Mouse (Mus musculus): ENCODE results near the gene Tpp1. TPM values are rescaled to one million over a fixed set of nuclear protein-coding genes. Genes with fewer than 3 reads are reported as not detected.
"Not testable (repeated sequence)": the region's sequence is repeated elsewhere in the genome, so short reads cannot be mapped to it uniquely, and the experiment has no call there.

Gene Tpp1
- polyA plus RNA-seq, 1 experiment from 2014 or later: 45.8 TPM

DNA sequence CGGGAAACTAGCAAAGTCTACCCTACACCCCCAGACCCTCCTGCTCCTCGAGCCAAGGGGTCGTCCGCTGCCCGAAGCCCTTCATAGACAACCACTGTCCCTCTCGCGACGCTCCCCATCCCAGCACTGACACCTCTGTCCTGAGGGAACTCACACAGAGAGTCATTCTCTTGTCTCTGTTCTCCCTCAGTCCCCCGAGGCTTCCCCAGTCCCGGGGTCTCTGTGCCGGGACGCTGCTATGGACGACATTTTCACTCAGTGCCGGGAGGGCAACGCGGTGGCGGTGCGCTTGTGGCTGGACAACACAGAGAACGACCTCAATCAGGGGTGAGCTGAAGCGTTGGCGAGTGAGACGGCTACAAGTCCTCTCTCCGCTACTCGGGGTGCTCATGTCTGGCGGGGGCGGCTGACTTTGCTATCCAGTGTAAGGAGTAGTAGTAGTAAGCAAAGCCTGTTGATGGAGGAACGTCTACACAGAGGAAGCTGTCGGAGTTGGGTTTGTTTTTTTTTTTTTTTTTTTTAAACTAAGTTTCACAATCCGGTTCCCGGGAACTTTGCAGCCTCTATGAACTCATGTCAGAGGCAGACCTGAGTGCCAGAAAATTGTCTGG is 15.0 kb downstream of the Tpp1 start, which contains the start of gene Rrp8:
TSS of gene Rrp8 (minus strand) at position 475 of the 611 bp plus-strand sequence.
- ATAC-seq (ENCODE audit: low FRiP score): no peak; the same call in 1 of the 2 replicates
- no peaks in the 10 kb centered on the region for H3K9me3 ChIP-seq

GRCm38 (mm10) chr7:105736264-105736901 is 15.7 kb downstream of the Tpp1 start, which contains the start of gene Ilk:
TSS of gene Ilk (plus strand) at chr7:105736592.
- under 1% methylated on average over 44 of the region's 62 CpGs for WGBS
- H3K4me3 ChIP-seq (replicated peaks): peak within 1 kb of the TSS; percentile 78
- peak within 1 kb of the TSS; percentile 86 for H3K9ac ChIP-seq
- peak; percentile 97 for ATAC-seq (ENCODE audit: low FRiP score)
- peaks cover 54% of the 10 kb centered on the region for H3K36me3 ChIP-seq (replicated peaks)
- peak within 1 kb of the TSS; percentile 86 for H3K4me2 ChIP-seq
- peak within 1 kb of the TSS; percentile 82 for H3K27ac ChIP-seq
- H3K27me3 ChIP-seq: no peaks in the 10 kb centered on the region
- H3K4me1 ChIP-seq: peaks cover 25% of the 10 kb centered on the region
- H3K9me3 ChIP-seq: no peaks in the 10 kb centered on the region

More for the DNA sequence above, 15.0 kb downstream of the Tpp1 start, which contains the start of gene Rrp8:
- H3K4me1 ChIP-seq: peaks cover 25% of the 10 kb centered on the region
- H3K27me3 ChIP-seq: no peaks in the 10 kb centered on the region
- under 1% methylated on average over 30 of the region's 30 CpGs for WGBS
- H3K27ac ChIP-seq: peak within 1 kb of the TSS; percentile 82
- peak within 1 kb of the TSS; percentile 86 for H3K4me2 ChIP-seq
- peak within 1 kb of the TSS; percentile 78 for H3K4me3 ChIP-seq (replicated peaks)
- H3K36me3 ChIP-seq (replicated peaks): peaks cover 55% of the 10 kb centered on the region
- H3K9ac ChIP-seq: peak within 1 kb of the TSS; percentile 86

DNA sequence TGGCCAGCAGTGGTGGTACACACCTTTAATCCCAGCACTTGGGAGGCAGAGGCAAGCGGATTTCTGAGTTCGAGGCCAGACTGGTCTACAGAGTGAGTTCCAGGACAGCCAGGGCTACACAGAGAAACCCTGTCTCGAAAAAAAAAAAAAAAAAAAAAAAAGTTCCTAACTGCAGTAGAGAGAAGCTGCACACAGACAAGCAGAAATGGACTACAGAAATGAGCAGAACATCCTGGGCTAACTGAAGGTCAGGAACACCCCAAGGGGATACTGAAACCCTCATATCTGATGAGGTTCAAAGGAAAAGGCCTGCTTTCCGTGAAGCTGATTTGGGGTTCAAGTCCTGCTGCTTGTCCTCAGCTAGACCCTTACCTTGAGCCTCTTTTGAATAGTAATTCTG is 16.6 kb downstream of the Tpp1 start:
- not testable (repeated sequence) for H3K27me3 ChIP-seq; H3K9me3 ChIP-seq; H3K27ac ChIP-seq; ATAC-seq (ENCODE audit: low FRiP score)
- H3K4me1 ChIP-seq: peaks cover 25% of the 10 kb centered on the region
- peak overlapping the region; percentile 86 for H3K4me2 ChIP-seq
- H3K4me3 ChIP-seq (replicated peaks): peak overlapping the region; percentile 78
- H3K9ac ChIP-seq: peak overlapping the region; percentile 86
- WGBS: 53% methylated on average over 4 of the region's 4 CpGs
- H3K36me3 ChIP-seq (replicated peaks): peaks cover 54% of the 10 kb centered on the region

- Histone ChIP-seq H3K27me3 (no peaks in the 10 kb centered on the region), H3K9ac (no peak overlapping the region), H3K4me3 (replicated peaks) (no peak overlapping the region; the same call in 1 of the 2 replicates), H3K36me3 (replicated peaks) (peaks cover 52% of the 10 kb centered on the region), H3K9me3 (no peaks in the 10 kb centered on the region), H3K27ac (no peak overlapping the region), H3K4me1 (peaks cover 26% of the 10 kb centered on the region), H3K4me2 (no peak overlapping the region)
- no peak for ATAC-seq (ENCODE audit: low FRiP score)
- 89% methylated on average over 8 of the region's 8 CpGs for WGBS
Observed at GRCm38 (mm10) chr7:105734826-105735225, 17.2 kb downstream of the Tpp1 start.

GRCm38 (mm10) chr7:105733836-105734235 is 18.2 kb downstream of the Tpp1 start:
- ATAC-seq (ENCODE audit: low FRiP score): no peak
- Histone ChIP-seq H3K36me3 (replicated peaks) (peaks cover 53% of the 10 kb centered on the region), H3K27ac (no peak overlapping the region), H3K4me3 (replicated peaks) (no peak overlapping the region), H3K4me2 (no peak overlapping the region), H3K9me3 (no peaks in the 10 kb centered on the region), H3K9ac (no peak overlapping the region), H3K4me1 (peaks cover 32% of the 10 kb centered on the region), H3K27me3 (no peaks in the 10 kb centered on the region)
- WGBS: 98% methylated on average over 11 of the region's 11 CpGs

DNA sequence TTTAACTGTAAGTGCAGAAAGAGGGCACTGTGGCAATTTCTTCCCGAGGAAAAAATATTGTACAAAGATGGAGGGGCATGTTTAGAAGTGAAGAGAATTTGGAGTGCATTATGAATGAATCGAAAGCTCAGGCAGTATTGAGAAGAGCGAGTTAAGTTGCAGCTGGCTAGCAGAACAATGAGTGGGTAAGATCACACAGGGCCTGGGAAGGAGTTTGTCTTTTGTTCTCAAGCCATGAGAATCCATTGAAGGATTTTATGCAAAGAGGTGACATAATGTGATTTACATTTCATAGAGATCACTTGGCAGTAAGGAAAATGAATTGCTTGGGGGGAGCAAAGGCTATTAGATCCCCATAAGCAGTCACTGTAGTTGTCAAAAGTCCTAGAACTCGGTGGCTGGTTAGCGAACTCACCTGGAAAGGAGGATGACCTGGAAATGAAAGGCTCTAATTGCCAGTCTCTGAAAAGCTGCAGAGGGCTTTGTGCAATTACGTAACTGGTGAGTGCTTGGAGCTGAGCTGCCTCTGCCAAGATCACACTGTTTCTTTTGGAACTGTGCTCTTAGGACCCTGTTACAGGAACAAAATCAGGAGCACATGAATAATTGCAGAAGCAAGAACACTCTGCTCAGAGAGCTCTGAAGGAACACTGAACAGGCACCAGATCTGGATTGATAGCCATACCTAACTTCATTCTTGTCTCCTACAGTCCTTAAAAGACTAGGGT is 23.2 kb downstream of the Tpp1 start:
- WGBS: 30% methylated on average over 6 of the region's 6 CpGs
- peak; percentile 15; the same call in 1 of the 2 replicates for ATAC-seq (ENCODE audit: low FRiP score)
- Histone ChIP-seq H3K9ac (no peak overlapping the region), H3K9me3 (no peaks in the 10 kb centered on the region), H3K4me3 (replicated peaks) (no peak overlapping the region), H3K27me3 (no peaks in the 10 kb centered on the region), H3K36me3 (replicated peaks) (peaks cover 43% of the 10 kb centered on the region), H3K4me1 (peaks cover 15% of the 10 kb centered on the region), H3K4me2 (peak overlapping the region; percentile 2; the same call in 1 of the 2 replicates), H3K27ac (peak overlapping the region; percentile 78)

DNA sequence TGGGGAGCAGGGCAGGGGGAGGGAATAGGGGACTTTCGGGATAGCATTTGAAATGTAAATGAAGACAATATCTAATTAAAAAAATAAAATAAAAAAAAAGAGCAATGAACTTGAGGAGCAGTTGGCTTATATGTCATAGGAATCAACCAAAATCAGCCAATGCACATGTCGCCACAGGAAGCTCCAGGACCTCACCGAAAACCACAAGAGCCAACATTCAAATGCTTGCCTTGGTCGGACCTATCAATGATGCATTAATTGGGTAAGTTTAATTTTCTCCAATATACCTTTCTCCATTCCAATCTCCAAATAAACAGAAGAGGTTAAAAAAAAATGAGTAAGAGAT is 25.1 kb downstream of the Tpp1 start:
- peaks cover 24% of the 10 kb centered on the region for H3K36me3 ChIP-seq (replicated peaks)
- H3K9me3 ChIP-seq: no peaks in the 10 kb centered on the region
- H3K27me3 ChIP-seq: no peaks in the 10 kb centered on the region
- no peak overlapping the region for H3K4me2 ChIP-seq
- ATAC-seq (ENCODE audit: low FRiP score): no peak
- no peak overlapping the region for H3K27ac ChIP-seq
- no peak overlapping the region for H3K9ac ChIP-seq
- H3K4me1 ChIP-seq: peaks cover 15% of the 10 kb centered on the region
- no peak overlapping the region for H3K4me3 ChIP-seq (replicated peaks)
- 96% methylated on average over 4 of the region's 4 CpGs for WGBS

DNA sequence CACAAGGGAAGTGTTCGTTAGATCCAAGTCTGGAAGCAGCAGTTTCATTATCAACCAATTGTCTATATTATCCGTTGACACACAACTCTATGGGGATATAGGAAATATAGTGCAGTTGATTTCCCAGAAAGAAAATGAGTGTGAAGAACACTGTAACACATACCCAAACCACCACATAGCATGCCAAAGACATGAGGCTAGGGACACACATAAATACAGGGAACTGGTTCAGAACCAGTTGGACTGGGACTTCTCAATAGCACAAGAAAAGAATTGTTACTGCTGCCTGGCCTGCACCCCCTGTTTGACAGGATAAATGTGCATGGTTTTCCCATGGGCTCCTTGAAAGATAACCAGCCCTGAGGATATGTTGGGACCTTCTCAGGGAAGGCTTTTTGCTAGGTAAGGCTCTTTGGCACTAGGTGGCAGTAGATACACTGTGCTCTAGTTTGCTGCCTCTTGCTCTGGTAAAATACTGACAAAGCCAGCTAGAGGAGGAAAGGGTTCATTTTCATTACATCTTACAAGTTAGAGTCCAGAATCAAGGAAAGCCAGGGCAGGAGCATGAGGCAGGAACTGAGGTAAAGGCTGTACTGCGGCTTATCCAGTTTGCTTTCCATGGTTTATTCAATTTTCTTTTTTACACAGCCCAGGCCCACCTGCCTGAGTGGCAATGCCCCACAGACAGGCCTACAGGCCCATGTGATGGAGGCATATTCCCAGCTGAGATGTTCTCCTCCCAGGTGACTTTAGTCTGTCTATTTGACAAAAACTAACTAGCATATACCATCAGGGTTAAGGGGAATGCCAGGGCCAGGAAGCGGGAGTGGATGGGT is 25.7 kb downstream of the Tpp1 start:
- ATAC-seq (ENCODE audit: low FRiP score): peak; percentile 82
- no peaks in the 10 kb centered on the region for H3K27me3 ChIP-seq
- H3K9ac ChIP-seq: no peak overlapping the region
- H3K36me3 ChIP-seq (replicated peaks): peaks cover 20% of the 10 kb centered on the region
- H3K4me2 ChIP-seq: no peak overlapping the region
- no peak overlapping the region for H3K27ac ChIP-seq
- peaks cover 15% of the 10 kb centered on the region for H3K4me1 ChIP-seq
- WGBS: 79% methylated on average over 4 of the region's 4 CpGs
- H3K4me3 ChIP-seq (replicated peaks): no peak overlapping the region
- H3K9me3 ChIP-seq: no peaks in the 10 kb centered on the region

- H3K36me3 ChIP-seq (replicated peaks): no peaks in the 10 kb centered on the region
- 77% methylated on average over 2 of the region's 2 CpGs for whole genome bisulfite sequencing
- H3K4me3 ChIP-seq (replicated peaks): no peak overlapping the region
- H3K27ac ChIP-seq: no peak overlapping the region
- no peaks in the 10 kb centered on the region for H3K4me1 ChIP-seq
- no peak for ATAC-seq (ENCODE audit: low FRiP score)
- no peak overlapping the region for H3K9ac ChIP-seq
- H3K4me2 ChIP-seq: no peak overlapping the region
- no peaks in the 10 kb centered on the region for H3K9me3 ChIP-seq
- no peaks in the 10 kb centered on the region for H3K27me3 ChIP-seq
Observed at GRCm38 (mm10) chr7:105721916-105722315, 30.1 kb downstream of the Tpp1 start.

- ATAC-seq (ENCODE audit: low FRiP score): no peak
- Histone ChIP-seq H3K9me3 (no peaks in the 10 kb centered on the region), H3K9ac (no peak overlapping the region), H3K27me3 (no peaks in the 10 kb centered on the region), H3K36me3 (replicated peaks) (no peaks in the 10 kb centered on the region), H3K27ac (no peak overlapping the region), H3K4me3 (replicated peaks) (no peak overlapping the region), H3K4me1 (no peaks in the 10 kb centered on the region), H3K4me2 (no peak overlapping the region)
- WGBS: 61% methylated on average over 3 of the region's 3 CpGs
Observed at GRCm38 (mm10) chr7:105715366-105715765, 36.7 kb downstream of the Tpp1 start.

- H3K36me3 ChIP-seq (replicated peaks): no peaks in the 10 kb centered on the region
- no peak overlapping the region for H3K4me3 ChIP-seq (replicated peaks)
- H3K4me1 ChIP-seq: no peaks in the 10 kb centered on the region
- H3K27ac ChIP-seq: no peak overlapping the region
- ATAC-seq (ENCODE audit: low FRiP score): no peak
- 88% methylated on average over 5 of the region's 5 CpGs for WGBS
- no peaks in the 10 kb centered on the region for H3K9me3 ChIP-seq
- H3K27me3 ChIP-seq: no peaks in the 10 kb centered on the region
- no peak overlapping the region for H3K4me2 ChIP-seq
- no peak overlapping the region for H3K9ac ChIP-seq
Observed at GRCm38 (mm10) chr7:105708733-105709132, 43.3 kb downstream of the Tpp1 start.

DNA sequence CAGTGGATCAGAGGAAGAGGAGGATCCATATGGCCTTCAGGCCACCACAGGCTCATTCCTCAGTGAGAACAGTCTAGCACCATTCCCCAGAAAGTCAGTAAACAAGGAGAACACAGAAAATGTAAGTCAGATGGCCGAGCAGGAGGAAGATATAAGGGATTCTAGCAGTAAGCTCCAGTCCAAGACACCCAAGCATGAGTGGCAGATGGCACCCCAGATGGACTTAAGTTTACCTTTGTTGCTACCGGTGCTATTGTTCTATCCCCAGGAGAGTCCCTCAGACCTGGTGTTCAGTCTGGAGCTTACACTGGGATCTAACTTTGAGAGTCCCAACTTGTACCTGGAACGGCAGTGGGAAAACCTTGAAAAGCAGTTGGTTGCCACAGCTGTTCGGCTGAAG is 48.2 kb downstream of the Tpp1 start:
- Histone ChIP-seq H3K36me3 (replicated peaks) (no peaks in the 10 kb centered on the region), H3K27ac (no peak overlapping the region), H3K4me3 (replicated peaks) (no peak overlapping the region), H3K4me2 (no peak overlapping the region), H3K9ac (no peak overlapping the region), H3K27me3 (no peaks in the 10 kb centered on the region), H3K9me3 (no peaks in the 10 kb centered on the region), H3K4me1 (no peaks in the 10 kb centered on the region)
- WGBS: 88% methylated on average over 4 of the region's 4 CpGs
- no peak for ATAC-seq (ENCODE audit: low FRiP score)
